Mouse (Mus musculus) neural tube, embryonic 14.5 days (tissue): ENCODE results near the gene Bola1. TPM values are rescaled to one million over a fixed set of nuclear protein-coding genes. Genes with fewer than 3 reads are reported as not detected.
"Not testable (repeated sequence)": the region's sequence is repeated elsewhere in the genome, so short reads cannot be mapped to it uniquely, and the experiment has no call there.

Experiments used
- ATAC-seq: fragments of 200-750 bp; cut with Nextera tagmentation; 2 replicates; pipeline ENCODE4 v1.8.0; 2017; ENCODE audit warnings: low read depth, mild to moderate bottlenecking, moderate TSS enrichment, moderate library complexity
- H3K27ac ChIP-seq: fragments of 300-500 bp; sonication (generic); 2 replicates; pipeline ENCODE4 v1.5.1; 2014; ENCODE audit warnings: low read depth, mild to moderate bottlenecking, control low read depth, low read length, moderate library complexity, mixed read lengths
- H3K27me3 ChIP-seq: fragments of 300-500 bp; sonication (generic); 2 replicates; pipeline ENCODE4 v1.6.1; 2014; ENCODE audit warnings: low read length; ENCODE audit not compliant: control insufficient read depth, insufficient read depth
- H3K36me3 ChIP-seq: fragments of 300-500 bp; sonication (generic); 2 replicates; pipeline ENCODE4 v1.6.1; 2014; ENCODE audit warnings: low read length, mixed read lengths; ENCODE audit not compliant: control insufficient read depth, insufficient read depth
- H3K4me1 ChIP-seq: fragments of 300-500 bp; sonication (generic); 2 replicates; pipeline ENCODE4 v1.6.1; 2014; ENCODE audit warnings: low read length; ENCODE audit not compliant: control insufficient read depth, insufficient read depth
- H3K4me2 ChIP-seq: fragments of 300-500 bp; sonication (generic); 2 replicates; pipeline ENCODE4 v1.6.1; 2014; ENCODE audit warnings: mild to moderate bottlenecking, low read depth, low read length, control low read depth
- H3K4me3 ChIP-seq: fragments of 300-500 bp; sonication (generic); 2 replicates; pipeline ENCODE4 v1.5.1; 2014; ENCODE audit warnings: low read depth, low read length, control low read depth, mixed read lengths
- H3K9ac ChIP-seq: fragments of 300-500 bp; sonication (generic); replicated peaks from 2 replicates; pipeline ENCODE4 v1.6.1; 2014; ENCODE audit warnings: low read depth, mild to moderate bottlenecking, control low read depth, low read length, mixed read lengths
- H3K9me3 ChIP-seq: fragments of 300-500 bp; sonication (generic); 2 replicates; pipeline ENCODE4 v1.6.1; 2016; ENCODE audit warnings: low read length; ENCODE audit not compliant: control insufficient read depth
- WGBS: fragments of 180-500 bp; shearing (Covaris S2); extraction: QIAGEN DNeasy Blood & Tissue Kit; methylation state at CpG from one replicate; pipeline ENCODE4 v1.1.7; 2014; 5-methylcytosine and 5-hydroxymethylcytosine counted together
- polyA plus RNA-seq: library from polyadenylated mRNA; unstranded; fragments of >200 nt; fragmentation: Nextera tagmentation; extraction: Ambion mirVana; gene quantifications from 2 replicates; pipeline ENCODE4 v1.2.1, GENCODE M21; 2014

Gene Bola1
- polyA plus RNA-seq: 61.5 and 69.0 TPM in 2 replicates

GRCm38 (mm10) chr3:96219661-96220130 is at the start of gene Bola1, which contains the start of gene Hist2h2ab:
Gene Bola1 (minus strand): TSS chr3:96219709.
Gene Hist2h2ab (plus strand): TSS chr3:96219865.
- WGBS: under 1% methylated on average over 37 of the region's 37 CpGs
- H3K27ac ChIP-seq: peak within 1 kb of the TSS; percentile 95
- H3K4me1 ChIP-seq: peaks cover 13% of the 10 kb centered on the region
- H3K36me3 ChIP-seq: no peaks in the 10 kb centered on the region
- peak; percentile 92 for ATAC-seq
- peak within 1 kb of the TSS; percentile 54 for H3K9ac ChIP-seq
- H3K9me3 ChIP-seq: no peaks in the 10 kb centered on the region
- H3K4me3 ChIP-seq: peak within 1 kb of the TSS; percentile 48
- peak within 1 kb of the TSS; percentile 83 for H3K4me2 ChIP-seq
- H3K27me3 ChIP-seq: no peaks in the 10 kb centered on the region

GRCm38 (mm10) chr3:96268776-96269378 is 49.4 kb upstream of the Bola1 start:
- Histone ChIP-seq H3K4me3 (peak overlapping the region; percentile 55), H3K9ac (peak overlapping the region; percentile 53)

GRCm38 (mm10) chr3:96268051-96268775 is 48.7 kb upstream of the Bola1 start, which contains the start of gene Hist2h3b:
Gene Hist2h3b (plus strand): TSS chr3:96268654.
- 17% methylated on average over 28 of the region's 30 CpGs for WGBS
- H3K9me3 ChIP-seq: no peaks in the 10 kb centered on the region
- peak within 1 kb of the TSS; percentile 92 for H3K27ac ChIP-seq
- ATAC-seq: peak; percentile 65
- no peaks in the 10 kb centered on the region for H3K36me3 ChIP-seq
- H3K4me1 ChIP-seq: peaks cover 20% of the 10 kb centered on the region; the same call in 1 of the 2 replicates
- peak within 1 kb of the TSS; percentile 55 for H3K4me3 ChIP-seq
- H3K4me2 ChIP-seq: peak within 1 kb of the TSS; percentile 93
- H3K27me3 ChIP-seq: no peaks in the 10 kb centered on the region
- peak within 1 kb of the TSS; percentile 53 for H3K9ac ChIP-seq

More at GRCm38 (mm10) chr3:96268776-96269378, 49.4 kb upstream of the Bola1 start:
- ATAC-seq: peak; percentile 47
- Histone ChIP-seq H3K4me2 (peak overlapping the region; percentile 93), H3K27ac (peak overlapping the region; percentile 92), H3K4me1 (peaks cover 16% of the 10 kb centered on the region; the same call in 1 of the 2 replicates)
- H3K9me3 ChIP-seq, H3K36me3 ChIP-seq, H3K27me3 ChIP-seq: not testable (repeated sequence)
- under 1% methylated on average over 9 of the region's 44 CpGs for WGBS

- H3K4me2 ChIP-seq: no peak overlapping the region
- no peak for ATAC-seq
Observed at GRCm38 (mm10) chr3:96267541-96267940, 48.0 kb upstream of the Bola1 start.

DNA sequence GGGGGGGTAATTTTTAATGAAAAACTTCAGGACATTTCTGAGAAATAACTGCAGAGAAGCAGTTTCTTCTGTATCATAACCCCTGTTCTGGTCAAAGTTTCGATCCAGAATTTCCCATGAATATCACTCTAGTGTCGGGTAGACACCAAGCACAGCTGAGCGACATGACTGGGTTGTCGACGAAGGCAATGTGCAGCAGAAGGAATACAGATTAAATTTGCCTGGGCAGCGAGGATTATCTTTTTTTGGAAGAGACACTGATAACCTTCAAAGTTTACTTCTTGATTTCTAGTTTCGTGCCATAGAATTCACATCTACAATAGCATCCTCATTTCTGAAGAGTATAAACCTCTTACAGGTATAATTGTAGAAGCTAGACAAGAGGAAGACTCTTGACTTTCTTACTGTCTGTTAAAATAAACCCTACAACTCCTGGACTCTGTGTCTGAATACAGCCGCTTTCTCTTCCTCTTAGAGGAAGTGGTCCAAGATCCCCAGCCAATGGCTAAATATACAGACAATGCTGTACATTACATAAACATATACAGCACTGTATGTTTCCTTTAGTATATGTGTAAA is 46.7 kb upstream of the Bola1 start:
- 93% methylated on average over 8 of the region's 8 CpGs for WGBS
- H3K27ac ChIP-seq: no peak overlapping the region
- H3K4me1 ChIP-seq: peaks cover 20% of the 10 kb centered on the region; the same call in 1 of the 2 replicates
- no peak overlapping the region for H3K4me2 ChIP-seq
- H3K36me3 ChIP-seq: no peaks in the 10 kb centered on the region
- no peak for ATAC-seq
- H3K9ac ChIP-seq: no peak overlapping the region
- no peak overlapping the region for H3K4me3 ChIP-seq
- H3K27me3 ChIP-seq: no peaks in the 10 kb centered on the region
- no peaks in the 10 kb centered on the region for H3K9me3 ChIP-seq

More at GRCm38 (mm10) chr3:96267541-96267940, 48.0 kb upstream of the Bola1 start:
- Histone ChIP-seq H3K9me3 (no peaks in the 10 kb centered on the region), H3K27ac (no peak overlapping the region; the same call in 1 of the 2 replicates), H3K4me1 (peaks cover 20% of the 10 kb centered on the region; the same call in 1 of the 2 replicates), H3K4me3 (no peak overlapping the region), H3K9ac (no peak overlapping the region), H3K36me3 (no peaks in the 10 kb centered on the region), H3K27me3 (no peaks in the 10 kb centered on the region)
- WGBS: 82% methylated on average over 4 of the region's 4 CpGs

DNA sequence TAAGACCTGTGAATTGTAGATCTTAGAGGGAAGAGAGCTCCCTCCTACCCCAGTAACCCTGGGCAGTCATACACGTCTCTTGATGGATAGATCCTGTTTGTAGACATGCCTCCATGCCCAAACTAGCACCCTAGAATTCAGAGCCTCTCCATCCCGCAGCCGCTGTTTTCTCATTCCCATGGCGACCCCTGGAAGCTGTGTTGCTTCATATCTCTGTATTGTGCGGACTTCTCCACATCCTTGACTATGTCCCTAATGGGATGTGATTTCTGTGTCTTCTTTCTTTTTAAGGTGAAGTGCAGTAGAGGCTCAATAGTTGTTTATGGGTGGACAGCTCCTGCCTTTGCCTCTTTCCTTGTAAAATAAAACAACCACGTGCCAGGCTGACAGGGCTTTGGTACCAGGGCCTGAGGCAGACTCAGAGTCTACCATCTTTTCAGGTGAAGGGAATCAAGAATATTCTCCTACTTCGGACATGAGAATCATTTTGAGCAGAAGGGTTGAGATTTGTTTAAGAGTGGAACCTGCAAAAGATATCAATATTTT is 45.0 kb upstream of the Bola1 start:
- ATAC-seq: no peak
- no peaks in the 10 kb centered on the region for H3K36me3 ChIP-seq
- no peak overlapping the region; the same call in 1 of the 2 replicates for H3K4me3 ChIP-seq
- 71% methylated on average over 7 of the region's 7 CpGs for WGBS
- H3K4me1 ChIP-seq: peaks cover 20% of the 10 kb centered on the region; the same call in 1 of the 2 replicates
- H3K9ac ChIP-seq: 0 out of 2 replicates have a peak overlapping the region, but pooled peaks have one; percentile 84
- no peaks in the 10 kb centered on the region for H3K27me3 ChIP-seq
- H3K9me3 ChIP-seq: no peaks in the 10 kb centered on the region
- H3K27ac ChIP-seq: peak overlapping the region; percentile 97; the same call in 1 of the 2 replicates
- peak overlapping the region; percentile 77; the same call in 1 of the 2 replicates for H3K4me2 ChIP-seq

- peaks cover 17% of the 10 kb centered on the region; the same call in 1 of the 2 replicates for H3K4me1 ChIP-seq
- H3K4me3 ChIP-seq: peak overlapping the region; percentile 61
- peak; percentile 49; the same call in 1 of the 2 replicates for ATAC-seq
- H3K9ac ChIP-seq: peak overlapping the region; percentile 84
- WGBS: 5% methylated on average over 27 of the region's 27 CpGs
- no peaks in the 10 kb centered on the region for H3K9me3 ChIP-seq
- H3K4me2 ChIP-seq: peak overlapping the region; percentile 77
- H3K27ac ChIP-seq: peak overlapping the region; percentile 97
- H3K36me3 ChIP-seq: no peaks in the 10 kb centered on the region
- no peaks in the 10 kb centered on the region for H3K27me3 ChIP-seq
Observed at GRCm38 (mm10) chr3:96263558-96264403, 44.3 kb upstream of the Bola1 start.
